Comparison of ENCODE assay signal across 1 mouse cellular context in the genomic region with DNA sequence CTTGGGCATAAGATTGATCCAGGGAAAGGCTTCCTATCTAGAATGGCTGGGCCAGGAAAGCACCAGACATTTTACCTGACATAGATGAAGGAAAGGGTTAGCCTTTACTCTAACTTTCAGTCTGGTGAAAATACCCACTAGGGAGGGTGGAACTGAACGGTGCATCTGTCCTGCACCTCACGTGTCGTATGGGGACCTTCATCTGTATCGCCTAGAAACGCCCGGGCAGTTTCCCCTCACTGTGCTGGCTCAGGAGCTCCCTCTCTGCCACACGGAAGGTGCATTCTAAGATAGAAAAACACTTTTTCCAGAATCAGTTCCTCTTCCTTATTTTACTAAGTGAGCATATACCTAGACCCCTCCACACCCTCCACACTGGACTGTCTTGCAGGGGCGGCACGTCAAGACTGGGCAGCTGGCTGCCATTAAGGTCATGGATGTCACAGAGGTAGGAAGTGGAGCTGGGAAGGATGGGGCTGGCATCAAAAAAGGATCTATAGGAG.
A peak's percentile ranks its signal among the peaks of the same experiment; 100 is the strongest.
TF ChIP-seq lines count a peak whose summit lies in the region.

No protein-coding gene starts in this region.

TF ChIP-seq in CH12.LX, 34 proteins besides CTCF, POLR2A, EP300 and RAD21 (continued from another document):
- no peak; the same call in 1 of the 2 replicates for TF ChIP-seq SIN3A (IDR thresholded peaks at IDR 0.05; ENCODE audit: low read length)
- TF ChIP-seq GABPA (IDR thresholded peaks at IDR 0.05; ENCODE audit: insufficient replicate concordance, low read depth, low read length): no peak
- TF ChIP-seq IRF4 (IDR thresholded peaks at IDR 0.05; ENCODE audit: low read depth, low read length): peak; percentile 90
- TF ChIP-seq E2F4 (IDR thresholded peaks at IDR 0.05; ENCODE audit: insufficient replicate concordance, low read depth, low read length): no peak
- peak; percentile 95 for TF ChIP-seq BHLHE40 (IDR thresholded peaks at IDR 0.05; ENCODE audit: low read depth, low read length)
- TF ChIP-seq ZNF384 (IDR thresholded peaks at IDR 0.05; ENCODE audit: low read depth, low read length): no peak
- no peak for TF ChIP-seq CHD1 (IDR thresholded peaks at IDR 0.05; ENCODE audit: low read depth, low read length)
- TF ChIP-seq MEF2A (IDR thresholded peaks at IDR 0.05; ENCODE audit: borderline replicate concordance, low read depth, low read length): 0 out of 2 replicates have a peak, but pooled peaks have one; percentile 20
- no peak for TF ChIP-seq POLR2AphosphoS2 (IDR thresholded peaks at IDR 0.05; ENCODE audit: low read depth, low read length)
- TF ChIP-seq JUN (IDR thresholded peaks at IDR 0.05; ENCODE audit: insufficient read depth, low read depth, low read length): no peak
- TF ChIP-seq SMC3 (IDR thresholded peaks at IDR 0.05; ENCODE audit: low read depth, low read length): peak; percentile 21; the same call in 1 of the 2 replicates
- TF ChIP-seq NELFE (IDR thresholded peaks at IDR 0.05; ENCODE audit: low read depth, low read length): no peak
- peak; percentile 33; the same call in 1 of the 2 replicates for TF ChIP-seq MAFK (IDR thresholded peaks at IDR 0.05; ENCODE audit: insufficient replicate concordance, low read length)
- no peak for TF ChIP-seq MAX (IDR thresholded peaks at IDR 0.05; ENCODE audit: low read length)
- no peak for TF ChIP-seq HCFC1 (IDR thresholded peaks at IDR 0.05; ENCODE audit: low read depth, low read length)
- no peak for TF ChIP-seq ZC3H11A (IDR thresholded peaks at IDR 0.05; ENCODE audit: low read depth, low read length)
- no peak for TF ChIP-seq UBTF (IDR thresholded peaks at IDR 0.05; ENCODE audit: low read depth, low read length)
- no peak for TF ChIP-seq USF2 (conservative IDR thresholded peaks at IDR 0.05; ENCODE audit: low read depth, low read length)
- TF ChIP-seq KAT2A (IDR thresholded peaks at IDR 0.05; ENCODE audit: insufficient replicate concordance, low read length): no peak
- TF ChIP-seq USF1 (IDR thresholded peaks at IDR 0.05; ENCODE audit: low read depth, low read length): no peak
- no peak for TF ChIP-seq MAZ (IDR thresholded peaks at IDR 0.05; ENCODE audit: low read depth, low read length)
- peak; percentile 53; the same call in 1 of the 2 replicates for TF ChIP-seq JUND (conservative IDR thresholded peaks at IDR 0.05; ENCODE audit: low read depth, low read length)
- no peak for TF ChIP-seq RCOR1 (conservative IDR thresholded peaks at IDR 0.05; ENCODE audit: low read depth, low read length)
- no peak for TF ChIP-seq ZMIZ1 (IDR thresholded peaks at IDR 0.05; ENCODE audit: low read depth, low read length)
